Mouse (Mus musculus) myocyte (in vitro differentiated cells): ENCODE measurements around the gene 1700016H13Rik.

ENCODE experiments used
- CEBPB ChIP-seq: IDR thresholded peaks from 2 replicates; pipeline ENCODE4 v1.6.1; 2011; ENCODE audit warnings: mild to moderate bottlenecking, moderate library complexity; ENCODE audit not compliant: poor library complexity, insufficient read depth, severe bottlenecking
- MAX ChIP-seq: IDR thresholded peaks from one replicate; pipeline ENCODE4 v1.6.1; 2011; ENCODE audit warnings: low read depth, mild to moderate bottlenecking, control low read depth
- POLR2A ChIP-seq: IDR thresholded peaks from one replicate; pipeline ENCODE4 v1.6.1; 2011; ENCODE audit warnings: low read depth, mild to moderate bottlenecking, control low read depth, moderate library complexity; ENCODE audit not compliant: insufficient read length
- SRF ChIP-seq: IDR thresholded peaks from one replicate; pipeline ENCODE4 v1.6.1; 2011; ENCODE audit warnings: low read depth; ENCODE audit not compliant: control insufficient read depth, insufficient read length
- TCF3 ChIP-seq: IDR thresholded peaks from one replicate; pipeline ENCODE4 v1.6.1; 2011; ENCODE audit warnings: low read depth, control low read depth; ENCODE audit not compliant: insufficient read length
- USF1 ChIP-seq: IDR thresholded peaks from one replicate; pipeline ENCODE4 v1.6.1; 2011; ENCODE audit warnings: low read depth, mild to moderate bottlenecking, control low read depth, moderate library complexity

GRCm38 (mm10) chr5:103664932-103665331, 9.1 kb upstream of the 1700016H13Rik start:
- TF ChIP-seq POLR2A (no peak), USF1 (no peak), MAX (no peak), TCF3 (no peak), SRF (no peak), CEBPB (no peak)
